Mouse (Mus musculus) macrophage (primary cell): ENCODE results near the gene Git2. TPM values are rescaled to one million over a fixed set of nuclear protein-coding genes. Genes with fewer than 3 reads are reported as not detected.

Experiments used
- H3K27ac ChIP-seq: fragments of 350-480 bp; formaldehyde crosslinking; 2 replicates; pipeline ENCODE4 v1.9.0; 2021
- H3K36me3 ChIP-seq: fragments of 350-480 bp; formaldehyde crosslinking; 2 replicates; pipeline ENCODE4 v1.9.0; 2021; ENCODE audit errors: inconsistent target
- H3K4me3 ChIP-seq: fragments of 350-480 bp; formaldehyde crosslinking; 2 replicates; pipeline ENCODE4 v1.9.0; 2021; ENCODE audit errors: inconsistent target
- H3K79me2 ChIP-seq: fragments of 350-480 bp; formaldehyde crosslinking; 2 replicates; pipeline ENCODE4 v1.9.0; 2021; ENCODE audit errors: inconsistent target
- WGBS: methylation state at CpG from one replicate; pipeline ENCODE4 v1.1.7; 2026; ENCODE audit warnings: inconsistent platforms; ENCODE audit not compliant: missing documents; 5-methylcytosine and 5-hydroxymethylcytosine counted together
- polyA plus RNA-seq: library from polyadenylated mRNA; stranded (reverse); fragments of 250-400 nt; gene quantifications from 3 replicates; pipeline ENCODE4 v1.2.4, GENCODE M21; 2018; ENCODE audit warnings: inconsistent platforms

Git2 gene
- polyA plus RNA-seq, 1 experiment from 2014 or later: 50.3 TPM

DNA sequence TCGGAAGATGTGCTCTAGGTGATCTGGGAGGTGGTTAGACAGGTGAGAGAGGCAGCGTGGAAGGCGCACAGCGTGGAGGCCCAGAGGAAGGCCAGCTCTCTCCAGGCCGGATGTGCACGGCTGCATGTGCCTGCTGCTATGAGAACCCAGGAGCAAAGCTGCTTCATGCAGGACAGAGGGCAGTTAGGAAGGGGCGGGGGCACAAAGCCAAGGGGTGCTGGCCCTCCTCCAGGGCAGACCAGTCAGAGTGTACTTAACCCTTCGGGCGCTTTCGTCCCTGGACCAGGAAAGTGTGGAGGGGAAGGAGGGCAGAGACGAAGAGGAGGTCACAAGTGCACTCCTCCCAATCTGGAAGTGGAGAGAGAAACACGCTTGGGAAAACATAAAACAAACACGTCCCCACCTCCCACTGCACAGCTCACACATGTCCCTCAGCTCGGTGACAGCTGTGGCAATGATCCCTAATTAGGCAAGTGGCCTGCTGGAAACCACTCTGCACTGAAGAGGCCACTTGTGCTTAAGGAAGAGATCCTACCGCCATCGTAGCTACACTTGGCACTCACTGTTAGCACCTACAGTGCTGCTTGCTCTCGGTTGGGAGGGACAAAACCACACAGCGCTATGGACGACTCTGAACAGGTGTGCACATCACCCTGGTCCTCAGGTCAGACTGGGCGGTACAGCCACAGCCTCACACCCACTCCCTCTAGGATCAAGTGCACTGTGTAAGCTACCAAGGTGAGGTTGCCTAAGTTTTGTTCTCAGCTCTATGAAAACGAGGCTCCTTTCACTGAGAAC, 38.0 kb downstream of the Git2 start:
- Histone ChIP-seq H3K36me3 (peaks cover 67% of the 10 kb centered on the region), H3K27ac (no peak overlapping the region), H3K4me3 (no peak overlapping the region), H3K79me2 (0 out of 2 replicates have a peak, but pooled peaks cover 5% of the 10 kb centered on the region)
- WGBS: 91% methylated on average over 21 of the region's 21 CpGs

DNA sequence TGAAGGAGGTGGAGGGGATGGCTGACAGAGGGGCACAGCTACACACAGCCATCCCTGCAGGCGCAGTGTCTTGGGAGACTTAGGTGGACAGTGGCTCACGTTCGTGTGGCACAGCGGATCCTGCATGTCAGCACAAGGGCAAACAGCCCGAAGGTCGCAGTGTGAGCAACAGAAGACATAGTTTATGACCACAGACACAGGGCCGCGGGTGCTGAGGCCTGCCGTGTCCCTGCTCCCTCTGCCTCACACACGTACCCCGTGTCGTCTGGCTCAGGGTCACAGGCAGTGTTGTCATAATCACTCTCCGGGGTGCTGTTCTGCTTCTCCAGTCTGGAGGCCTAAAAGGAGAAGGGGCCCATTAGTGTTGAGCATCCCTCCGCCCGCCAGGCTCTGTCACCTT, 41.7 kb downstream of the Git2 start:
- Histone ChIP-seq H3K36me3 (peaks cover 86% of the 10 kb centered on the region), H3K79me2 (0 out of 2 replicates have a peak, but pooled peaks cover 5% of the 10 kb centered on the region), H3K27ac (no peak overlapping the region), H3K4me3 (no peak overlapping the region)
- 97% methylated on average over 10 of the region's 15 CpGs for WGBS

DNA sequence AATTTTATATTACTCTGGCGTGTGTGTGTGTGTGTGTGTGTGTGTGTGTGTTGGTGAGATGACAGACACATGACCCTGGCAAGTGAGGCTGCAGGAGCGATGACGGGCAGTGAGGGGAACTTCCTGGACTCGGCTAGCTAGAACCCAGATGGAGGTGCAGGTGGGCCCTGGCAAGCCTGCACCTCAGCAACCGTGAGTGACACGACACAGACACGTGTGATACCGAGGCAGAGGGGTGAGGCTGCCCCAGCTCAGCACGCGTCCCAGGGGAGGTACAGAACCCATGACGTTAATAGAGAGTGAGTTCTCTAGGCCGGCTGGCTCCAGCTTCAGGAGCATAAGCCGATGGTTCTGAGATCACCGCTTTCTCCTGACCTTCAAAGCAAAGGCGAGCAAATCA, 43.3 kb downstream of the Git2 start:
- H3K27ac ChIP-seq: no peak overlapping the region
- WGBS: 90% methylated on average over 15 of the region's 15 CpGs
- no peaks in the 10 kb centered on the region for H3K79me2 ChIP-seq
- no peak overlapping the region for H3K4me3 ChIP-seq
- H3K36me3 ChIP-seq: peaks cover 81% of the 10 kb centered on the region

DNA sequence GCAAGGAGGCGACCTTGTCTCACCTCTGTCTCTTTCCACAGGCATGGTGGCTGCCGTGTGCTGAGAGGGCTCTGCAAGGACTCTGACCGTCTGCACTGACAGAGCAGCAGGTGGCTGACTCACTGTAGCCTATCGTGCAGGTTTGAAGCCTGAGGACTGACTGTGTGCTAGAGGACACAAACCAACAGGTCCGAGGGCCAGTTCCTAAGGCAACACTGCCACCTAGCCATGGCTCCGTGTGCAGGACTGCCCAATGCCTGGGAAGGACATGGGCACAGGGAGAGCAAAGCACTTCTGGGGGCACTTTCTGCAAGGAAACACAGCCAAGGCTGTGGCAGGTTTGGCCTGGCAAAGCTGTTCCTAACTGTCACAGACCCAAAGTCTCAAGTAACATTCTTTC, 43.8 kb downstream of the Git2 start:
- 92% methylated on average over 5 of the region's 6 CpGs for WGBS

GRCm38 (mm10) chr5:114730129-114730528, 45.2 kb downstream of the Git2 start:
- H3K27ac ChIP-seq: no peak overlapping the region
- 97% methylated on average over 10 of the region's 10 CpGs for WGBS
- H3K4me3 ChIP-seq: no peak overlapping the region
- H3K79me2 ChIP-seq: no peaks in the 10 kb centered on the region
- peaks cover 75% of the 10 kb centered on the region for H3K36me3 ChIP-seq

More for the DNA sequence above, 43.8 kb downstream of the Git2 start:
- Histone ChIP-seq H3K27ac (no peak overlapping the region), H3K36me3 (peaks cover 76% of the 10 kb centered on the region), H3K4me3 (no peak overlapping the region), H3K79me2 (no peaks in the 10 kb centered on the region)

DNA sequence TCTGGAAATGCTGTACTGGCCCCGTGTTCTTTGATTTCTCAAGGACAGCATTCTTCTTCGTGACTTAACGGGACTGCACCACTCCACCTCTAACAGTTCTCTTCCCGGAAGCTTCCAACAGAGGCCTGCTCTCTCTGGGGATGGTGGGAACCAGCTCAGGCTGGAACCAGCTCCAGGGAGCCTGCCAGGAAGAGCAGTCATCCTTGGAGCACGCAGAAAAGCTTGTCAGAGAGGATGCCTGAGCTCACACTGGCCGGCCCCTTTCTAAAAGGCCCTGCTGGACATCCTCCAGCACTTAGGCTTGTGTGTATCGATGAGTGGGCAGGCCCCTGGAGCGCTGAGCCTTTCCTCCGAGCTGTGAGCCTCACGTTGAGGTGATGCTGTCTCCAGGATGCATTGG, 47.2 kb downstream of the Git2 start:
- Histone ChIP-seq H3K79me2 (no peaks in the 10 kb centered on the region), H3K36me3 (peaks cover 59% of the 10 kb centered on the region), H3K4me3 (no peak overlapping the region), H3K27ac (no peak overlapping the region)
- WGBS: 89% methylated on average over 10 of the region's 10 CpGs

DNA sequence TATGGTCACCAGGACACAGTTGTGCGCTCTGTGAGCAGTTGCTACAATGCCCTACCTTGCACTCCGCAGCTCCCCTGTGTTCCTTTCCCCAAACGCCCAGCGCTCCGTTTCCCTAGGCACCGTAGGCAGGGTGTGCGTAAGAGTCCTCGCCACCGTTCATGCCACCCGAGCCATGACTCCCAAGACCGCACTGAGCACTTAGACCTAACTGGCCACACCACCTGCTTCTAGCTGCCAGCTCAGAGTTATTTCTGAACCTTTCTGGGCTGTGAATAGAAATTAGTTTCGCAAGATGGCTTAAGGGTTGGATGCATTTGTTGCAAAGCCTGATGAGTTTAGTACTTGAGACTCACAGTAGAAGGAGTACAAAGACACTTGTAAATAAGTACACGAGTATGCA, 52.5 kb downstream of the Git2 start:
- Histone ChIP-seq H3K36me3 (peaks cover 46% of the 10 kb centered on the region), H3K27ac (no peak overlapping the region)
- 75% methylated on average over 13 of the region's 13 CpGs for WGBS

GRCm38 (mm10) chr5:114721969-114722368, 53.3 kb downstream of the Git2 start:
- H3K4me3 ChIP-seq: no peak overlapping the region
- 47% methylated on average over 10 of the region's 10 CpGs for WGBS
- H3K36me3 ChIP-seq: peaks cover 50% of the 10 kb centered on the region
- H3K27ac ChIP-seq: no peak overlapping the region
- H3K79me2 ChIP-seq: no peaks in the 10 kb centered on the region

More for the DNA sequence above, 52.5 kb downstream of the Git2 start:
- no peak overlapping the region for H3K4me3 ChIP-seq
- H3K79me2 ChIP-seq: no peaks in the 10 kb centered on the region

GRCm38 (mm10) chr5:114720784-114721183, 54.5 kb downstream of the Git2 start:
- H3K36me3 ChIP-seq: peaks cover 48% of the 10 kb centered on the region
- H3K4me3 ChIP-seq: no peak overlapping the region
- WGBS: 96% methylated on average over 11 of the region's 11 CpGs
- H3K27ac ChIP-seq: no peak overlapping the region
- H3K79me2 ChIP-seq: no peaks in the 10 kb centered on the region

DNA sequence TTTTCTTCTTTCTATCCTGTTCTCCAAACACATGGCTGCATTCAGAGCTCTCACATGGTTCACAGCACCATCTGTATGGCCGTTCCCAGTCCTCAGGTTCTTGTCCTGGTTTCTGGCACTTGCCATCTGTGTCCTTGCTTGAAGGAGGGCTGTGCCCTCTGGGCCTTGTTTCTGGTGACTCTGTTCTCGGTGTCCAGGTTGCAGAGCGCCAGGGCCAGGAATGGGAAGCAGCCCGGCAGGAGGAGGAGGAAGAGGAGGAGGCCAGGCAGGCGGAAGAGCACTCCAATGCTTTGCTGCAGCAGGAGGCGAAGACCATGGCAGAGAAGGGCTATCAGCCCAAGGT, 55.4 kb downstream of the Git2 start:
- no peak overlapping the region for H3K27ac ChIP-seq
- H3K4me3 ChIP-seq: no peak overlapping the region
- H3K36me3 ChIP-seq: peaks cover 50% of the 10 kb centered on the region
- no peaks in the 10 kb centered on the region for H3K79me2 ChIP-seq
- WGBS: 92% methylated on average over 6 of the region's 6 CpGs

- no peak overlapping the region for H3K4me3 ChIP-seq
- 89% methylated on average over 19 of the region's 20 CpGs for WGBS
- no peaks in the 10 kb centered on the region for H3K79me2 ChIP-seq
- H3K27ac ChIP-seq: no peak overlapping the region
- H3K36me3 ChIP-seq: peaks cover 53% of the 10 kb centered on the region
These were observed 56.1 kb downstream of the Git2 start for GRCm38 (mm10) chr5:114719003-114719927.

- WGBS: 92% methylated on average over 13 of the region's 13 CpGs
- Histone ChIP-seq H3K79me2 (no peaks in the 10 kb centered on the region), H3K4me3 (no peak overlapping the region), H3K36me3 (peaks cover 57% of the 10 kb centered on the region), H3K27ac (no peak overlapping the region)
These were observed 56.8 kb downstream of the Git2 start for GRCm38 (mm10) chr5:114718483-114718882.

DNA sequence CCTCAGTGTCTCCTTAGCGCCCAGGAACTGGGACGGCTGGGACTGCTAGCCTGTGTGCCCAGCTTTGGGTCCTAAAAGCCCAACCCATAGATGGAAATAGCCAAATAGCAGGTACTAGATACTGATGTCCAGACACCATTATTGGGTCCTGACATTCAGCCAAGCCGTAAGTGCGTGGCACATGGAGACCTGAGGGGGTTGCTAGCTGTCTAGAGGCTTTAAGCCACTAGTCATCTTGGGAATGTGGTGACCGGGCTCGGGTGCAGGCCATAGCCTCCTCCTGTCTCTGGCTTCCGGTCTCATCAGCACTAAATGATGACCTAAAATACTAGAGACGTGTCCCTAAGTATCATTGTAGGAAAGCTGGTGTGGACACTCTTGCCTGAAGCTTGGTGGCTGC, 57.4 kb downstream of the Git2 start:
- 95% methylated on average over 8 of the region's 8 CpGs for WGBS
- H3K36me3 ChIP-seq: peaks cover 62% of the 10 kb centered on the region
- no peak overlapping the region for H3K27ac ChIP-seq
- no peak overlapping the region for H3K4me3 ChIP-seq
- no peaks in the 10 kb centered on the region for H3K79me2 ChIP-seq

DNA sequence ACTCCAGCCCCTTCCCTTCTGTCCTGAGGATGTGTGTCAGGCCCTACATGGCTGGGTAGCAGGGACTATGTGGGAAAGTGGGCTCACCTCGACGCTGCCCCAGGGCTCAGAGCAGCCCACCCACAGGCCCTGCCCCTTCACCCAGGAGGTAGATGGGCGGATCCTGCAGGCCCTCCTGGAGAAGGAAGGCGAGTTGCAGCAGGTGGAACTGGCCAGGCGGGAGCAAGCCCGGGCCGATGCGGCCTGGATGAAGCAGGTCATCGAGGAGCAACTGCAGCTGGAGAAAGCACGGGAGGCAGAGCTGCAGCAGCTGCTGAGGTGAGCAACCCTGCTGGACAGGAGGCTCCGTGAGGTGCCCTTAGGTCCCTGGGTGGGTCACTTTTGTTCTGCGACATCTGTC, 58.0 kb downstream of the Git2 start:
- no peak overlapping the region for H3K4me3 ChIP-seq
- 97% methylated on average over 6 of the region's 12 CpGs for WGBS
- H3K27ac ChIP-seq: no peak overlapping the region
- no peaks in the 10 kb centered on the region for H3K79me2 ChIP-seq
- peaks cover 65% of the 10 kb centered on the region for H3K36me3 ChIP-seq

DNA sequence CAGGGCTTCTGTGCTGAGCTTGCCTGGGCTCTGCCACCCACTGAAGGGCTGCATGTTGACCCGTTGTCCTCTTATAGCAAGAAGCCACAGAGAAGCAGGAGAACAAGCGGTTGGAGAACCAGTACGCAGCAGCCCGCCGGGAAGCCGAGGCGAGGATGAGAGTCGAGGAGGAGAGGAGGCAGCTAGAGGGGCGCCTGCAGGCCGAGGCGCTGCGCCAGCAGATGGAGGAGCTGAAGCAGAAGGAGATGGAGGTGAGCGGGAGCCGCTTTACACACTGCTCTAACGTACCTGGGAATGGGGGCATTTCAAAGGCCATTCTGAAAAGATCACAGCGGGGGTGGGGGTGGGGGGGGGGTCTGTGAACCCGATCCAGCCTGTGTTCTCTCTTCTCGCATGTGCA, 60.8 kb downstream of the Git2 start:
- H3K27ac ChIP-seq: no peak overlapping the region
- no peak overlapping the region for H3K4me3 ChIP-seq
- no peaks in the 10 kb centered on the region for H3K79me2 ChIP-seq
- peaks cover 67% of the 10 kb centered on the region for H3K36me3 ChIP-seq
- 97% methylated on average over 14 of the region's 18 CpGs for WGBS
